Mouse (Mus musculus) cerebellum, postnatal 25 days (tissue): ENCODE measurements at regions not wholly inside any gene's neighbourhood (a gene's known extent, or its start where the extent isn't known, plus 50 kb on each side); places are given as distances from the start of the nearest gene placed in this dataset.
A peak's percentile ranks its signal among the peaks of the same experiment; 100 is the strongest.

Source experiments
- DNase-seq, 2 experiments: peaks; one replicate each; pipeline ENCODE4 v3.0.0; 2021; ENCODE audit warnings: mixed read lengths in 2 of 2

- no peak for DNase-seq
Measured at GRCm38 (mm10) chr13:107904051-107904740, 140.1 kb upstream of the Smim15 start.

- no peak for DNase-seq
Measured at GRCm38 (mm10) chr13:107903150-107903959, 140.9 kb upstream of the Smim15 start.

- no peak for DNase-seq
Measured at GRCm38 (mm10) chr13:107902800-107903149, 141.5 kb upstream of the Smim15 start.

GRCm38 (mm10) chr13:107899600-107900229 lies 144.5 kb upstream of the Smim15 start:
- no peak for DNase-seq

GRCm38 (mm10) chr13:107897646-107898045 lies 146.6 kb upstream of the Smim15 start:
- DNase-seq = no peak

GRCm38 (mm10) chr13:107897184-107897583 lies 147.1 kb upstream of the Smim15 start:
- no peak for DNase-seq

- no peak for DNase-seq
Measured at GRCm38 (mm10) chr13:107893581-107894183, 150.6 kb upstream of the Smim15 start.

GRCm38 (mm10) chr13:107893081-107893480 lies 151.2 kb upstream of the Smim15 start:
- no peak for DNase-seq

- DNase-seq = no peak
Measured at GRCm38 (mm10) chr13:107891946-107892345, 152.3 kb upstream of the Smim15 start.

GRCm38 (mm10) chr13:107890866-107891821 lies 153.1 kb upstream of the Smim15 start:
- peak; percentile 78 for DNase-seq

GRCm38 (mm10) chr13:107889985-107890865 lies 154.0 kb upstream of the Smim15 start:
- DNase-seq = peak; percentile 98 to 99

GRCm38 (mm10) chr13:107889588-107889984 lies 154.7 kb upstream of the Smim15 start:
- no peak for DNase-seq

- peak; percentile 57 to 67 for DNase-seq
Measured at GRCm38 (mm10) chr13:107888571-107889451, 155.4 kb upstream of the Smim15 start.

- no peak for DNase-seq
Measured at GRCm38 (mm10) chr13:107888231-107888555, 156.1 kb upstream of the Smim15 start.

- no peak for DNase-seq
Measured at GRCm38 (mm10) chr13:107887366-107888230, 156.6 kb upstream of the Smim15 start.

GRCm38 (mm10) chr13:107884836-107885235 lies 159.4 kb upstream of the Smim15 start:
- no peak for DNase-seq

GRCm38 (mm10) chr13:107882337-107882736 lies 161.9 kb upstream of the Smim15 start:
- no peak for DNase-seq

GRCm38 (mm10) chr13:107880551-107880950 lies 163.7 kb upstream of the Smim15 start:
- no peak for DNase-seq

GRCm38 (mm10) chr13:107879535-107879934 lies 164.7 kb upstream of the Smim15 start:
- DNase-seq = peak in 1 of 2 experiments; percentile 39
